In the genomic region with DNA sequence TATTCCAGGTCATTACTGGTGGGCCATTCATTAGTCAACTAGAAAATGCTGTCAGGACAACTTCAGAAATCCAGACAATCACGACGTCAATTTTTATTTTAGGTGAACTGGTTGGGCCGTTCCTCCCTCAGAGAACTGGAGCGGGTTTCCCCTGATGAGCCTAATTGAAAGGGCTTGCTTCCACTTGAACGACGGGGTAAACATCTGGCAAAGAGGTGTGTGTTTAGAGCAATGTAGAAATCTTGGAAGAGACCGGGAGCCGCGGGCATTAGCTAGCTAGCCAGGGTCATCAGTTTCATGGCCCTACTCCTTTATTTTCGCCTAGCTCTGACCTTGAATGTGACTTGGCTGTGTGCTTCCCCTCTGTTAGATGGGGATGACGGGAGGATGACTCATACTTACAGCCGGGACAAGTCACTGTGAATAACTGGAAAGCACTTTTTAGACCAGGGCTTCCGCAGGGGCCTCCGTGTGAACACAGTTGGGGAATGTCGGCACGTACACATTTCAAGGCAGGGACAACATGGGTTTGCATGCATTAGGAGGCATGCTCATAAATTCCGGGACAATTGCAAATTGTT, we compare ENCODE assay signal across 9 mouse cellular contexts.
DNase-seq lines count a peak whose midpoint lies in the region; ATAC-seq lines count a peak whose summit lies in the region.
"Had no signal": no experiment of that assay in that cellular context is flagged by ENCODE, and none has a peak within 500 bp of the region (broad histone marks: within the 10 kb centered on the region; RNA-seq: fewer than 3 reads in every experiment).

No protein-coding gene starts in this region.

- intact Hi-C loops in left cerebral cortex, postnatal 10 days (cut with DNase I), result no loop called here

- no peaks in the 10 kb centered on the region for H3K9me3 ChIP-seq in intestine, embryonic 16.5 days (ENCODE audit: control insufficient read depth, low read length)
- H3K9me3 ChIP-seq in forebrain, embryonic 16.5 days (ENCODE audit: control insufficient read depth, low read length), result no peaks in the 10 kb centered on the region

- H3K27me3 ChIP-seq in intestine, embryonic 16.5 days (replicated peaks; ENCODE audit: control insufficient read depth, insufficient read depth, low read length), result no peaks in the 10 kb centered on the region
- H3K27me3 ChIP-seq in forebrain, embryonic 16.5 days (replicated peaks; ENCODE audit: control insufficient read depth, insufficient read depth, low read length), result no peaks in the 10 kb centered on the region

- H3K27ac ChIP-seq in intestine, embryonic 16.5 days (ENCODE audit: low read length), result no peak overlapping the region
- H3K27ac ChIP-seq in forebrain, embryonic 16.5 days (ENCODE audit: low read length), result no peak overlapping the region

- ATAC-seq in intestine, embryonic 16.5 days, result peak; percentile 68
- no peak for ATAC-seq in forebrain, embryonic 16.5 days

- peak overlapping the region; percentile 23; the same call in 1 of the 2 replicates for H3K4me2 ChIP-seq in intestine, embryonic 16.5 days (ENCODE audit: low read depth, low read length)
- H3K4me2 ChIP-seq in forebrain, embryonic 16.5 days (ENCODE audit: low read length), result no peak overlapping the region

- H3K9ac ChIP-seq in intestine, embryonic 16.5 days (ENCODE audit: low read depth, low read length), result no peak overlapping the region
- H3K9ac ChIP-seq in forebrain, embryonic 16.5 days (replicated peaks; ENCODE audit: low read depth, low read length), result no peak overlapping the region

- WGBS in intestine, embryonic 16.5 days, result 50% methylated on average over 17 of the region's 17 CpGs
- WGBS in forebrain, embryonic 16.5 days, result 72% methylated on average over 17 of the region's 17 CpGs

- no peaks in the 10 kb centered on the region for H3K36me3 ChIP-seq in intestine, embryonic 16.5 days (ENCODE audit: control insufficient read depth, insufficient read depth, low read length)
- H3K36me3 ChIP-seq in forebrain, embryonic 16.5 days (ENCODE audit: control insufficient read depth, insufficient read depth), result no peaks in the 10 kb centered on the region

- H3K4me3 ChIP-seq in intestine, embryonic 16.5 days (ENCODE audit: low read length), result no peak overlapping the region
- H3K4me3 ChIP-seq in forebrain, embryonic 16.5 days (replicated peaks; ENCODE audit: low read length), result no peak overlapping the region

- peak; percentile 17 to 20 for DNase-seq in heart, adult 18-20 months
- DNase-seq in heart, adult 11 months, result no peak
- DNase-seq in 3134 (ENCODE audit: extremely low read depth, insufficient read length, low spot score), result peak; percentile 50
- peak; percentile 68 to 73 for DNase-seq in adrenal gland, postnatal 36 days
- no peak for DNase-seq in left cerebral cortex, postnatal 10 days (ENCODE audit: extremely low spot score in 1 of 2, low spot score in 2 of 2)
- no peak for DNase-seq in right cerebral cortex, adult 2 months (ENCODE audit: low spot score in 2 of 2)
- DNase-seq: gastrocnemius, postnatal 36 days had no signal

- peaks cover 4% of the 10 kb centered on the region for H3K4me1 ChIP-seq in intestine, embryonic 16.5 days (ENCODE audit: control insufficient read depth, insufficient read depth, low read length)
- no peaks in the 10 kb centered on the region for H3K4me1 ChIP-seq in forebrain, embryonic 16.5 days (replicated peaks; ENCODE audit: control insufficient read depth, insufficient read depth, low read length)

Comparison
In these comparisons a context has a peak if more than half of its experiments do, and no peak if none do; other contexts are left out.
1. DNase-seq: peak in heart, adult 18-20 months (2 of 2), 3134 (single experiment) and adrenal gland, postnatal 36 days (2 of 2); none in heart, adult 11 months (single experiment), left cerebral cortex, postnatal 10 days (0 of 2) and right cerebral cortex, adult 2 months (0 of 2).